Mouse (Mus musculus) CH12.LX (cell line): ENCODE data around the gene Smim1. TPM values are rescaled to one million over a fixed set of nuclear protein-coding genes. Genes with fewer than 3 reads are reported as not detected.

Experiments
- DNase-seq: peaks from one replicate; pipeline ENCODE4 v3.0.0-alpha.2; 2013; ENCODE audit errors: extremely low read depth
- H3K27ac ChIP-seq: 2 replicates; pipeline ENCODE4 v1.5.1; 2012; ENCODE audit warnings: low read depth, mild to moderate bottlenecking, control low read depth, moderate library complexity; ENCODE audit not compliant: insufficient read depth
- H3K27me3 ChIP-seq: replicated peaks from 2 replicates; pipeline ENCODE3; 2012; ENCODE audit warnings: inconsistent platforms
- H3K36me3 ChIP-seq, 2 experiments: replicated peaks in 1 of 2; 2 replicates each; pipeline versions ENCODE3 to v1.6.1; 2012; ENCODE audit warnings: inconsistent platforms in 1 of 2, low read length in 1 of 2, mild to moderate bottlenecking in 1 of 2, mixed read lengths in 1 of 2, moderate library complexity in 1 of 2; ENCODE audit not compliant: control insufficient read depth in 1 of 2, insufficient read depth in 1 of 2
- H3K4me1 ChIP-seq, 2 experiments: 2 replicates each; pipeline ENCODE4 v1.6.1; 2012; ENCODE audit warnings: inconsistent platforms in 1 of 2, moderate library complexity in 1 of 2; ENCODE audit not compliant: insufficient read depth in 2 of 2, control insufficient read depth in 1 of 2
- H3K4me2 ChIP-seq: 2 replicates; pipeline ENCODE4 v1.6.1; 2012; ENCODE audit warnings: low read depth, mild to moderate bottlenecking, control low read depth; ENCODE audit not compliant: poor library complexity, insufficient read depth, severe bottlenecking
- H3K4me3 ChIP-seq, 3 experiments: fragments of 150-350 bp in 1 of 3; sonication (generic) in 1 of 3; replicated peaks in 1 of 3; 2 replicates each; pipeline versions ENCODE3 to v1.5.1; 2011 to 2012; ENCODE audit warnings: low read depth in 2 of 3, low read length in 2 of 3, mild to moderate bottlenecking in 2 of 3, moderate library complexity in 2 of 3, control low read depth in 1 of 3, improper control_type of control experiment in 1 of 3, inconsistent platforms in 1 of 3, mixed read lengths in 1 of 3; ENCODE audit not compliant: poor library complexity in 1 of 3
- H3K79me2 ChIP-seq: replicated peaks from 2 replicates; pipeline ENCODE4 v1.6.1; 2012; ENCODE audit warnings: mild to moderate bottlenecking, moderate library complexity; ENCODE audit not compliant: control insufficient read depth, poor library complexity, insufficient read depth, severe bottlenecking; ENCODE audit errors: extremely low read depth
- H3K9ac ChIP-seq: 2 replicates; pipeline ENCODE4 v1.6.1; 2012; ENCODE audit warnings: low read depth, mild to moderate bottlenecking, control low read depth, moderate library complexity; ENCODE audit not compliant: insufficient read depth
- H3K9me3 ChIP-seq: replicated peaks from 2 replicates; pipeline ENCODE3; 2012; ENCODE audit warnings: low read length, inconsistent platforms, mixed read lengths
- BHLHE40 ChIP-seq: IDR thresholded peaks from 2 replicates; pipeline ENCODE4 v1.6.1; 2011; ENCODE audit warnings: mild to moderate bottlenecking, low read depth, low read length, improper control_type of control experiment
- CTCF ChIP-seq, 2 experiments: IDR thresholded peaks in 1 of 2; conservative IDR thresholded peaks in 1 of 2; 2 replicates each; pipeline ENCODE4 v1.5.1; 2011 to 2012; ENCODE audit warnings: low read depth in 2 of 2, low read length in 2 of 2, improper control_type of control experiment in 1 of 2, inconsistent platforms in 1 of 2, mild to moderate bottlenecking in 1 of 2, moderate library complexity in 1 of 2
- EP300 ChIP-seq: IDR thresholded peaks from 2 replicates; pipeline ENCODE4 v1.6.1; 2011; ENCODE audit warnings: low read length, improper control_type of control experiment
- JUND ChIP-seq: conservative IDR thresholded peaks from 2 replicates; pipeline ENCODE4 v1.6.1; 2011; ENCODE audit warnings: low read depth, low read length, improper control_type of control experiment
- MAFK ChIP-seq: IDR thresholded peaks from 2 replicates; pipeline ENCODE4 v1.6.1; 2011; ENCODE audit warnings: low read length, improper control_type of control experiment; ENCODE audit not compliant: insufficient replicate concordance
- MAX ChIP-seq: IDR thresholded peaks from 2 replicates; pipeline ENCODE4 v1.6.1; 2011; ENCODE audit warnings: low read length, improper control_type of control experiment
- PAX5 ChIP-seq: IDR thresholded peaks from 2 replicates; pipeline ENCODE4 v1.6.1; 2012; ENCODE audit warnings: low read length, inconsistent platforms, mixed read lengths
- POLR2A ChIP-seq: IDR thresholded peaks from 2 replicates; pipeline ENCODE4 v1.6.1; 2011; ENCODE audit warnings: low read depth, mild to moderate bottlenecking, improper control_type of control experiment, low read length
- RAD21 ChIP-seq: IDR thresholded peaks from 2 replicates; pipeline ENCODE4 v1.6.1; 2011; ENCODE audit warnings: low read depth, mild to moderate bottlenecking, low read length, improper control_type of control experiment, moderate library complexity
- RCOR1 ChIP-seq: conservative IDR thresholded peaks from 2 replicates; pipeline ENCODE4 v1.6.1; 2012; ENCODE audit warnings: low read depth, mild to moderate bottlenecking, inconsistent platforms, low read length, improper control_type of control experiment
- SIN3A ChIP-seq: IDR thresholded peaks from 2 replicates; pipeline ENCODE4 v1.6.1; 2012; ENCODE audit warnings: low read length, improper control_type of control experiment, inconsistent platforms
- SMC3 ChIP-seq: IDR thresholded peaks from 2 replicates; pipeline ENCODE4 v1.6.1; 2011; ENCODE audit warnings: low read depth, low read length, improper control_type of control experiment
- UBTF ChIP-seq: IDR thresholded peaks from 2 replicates; pipeline ENCODE4 v1.6.1; 2012; ENCODE audit warnings: low read depth, mild to moderate bottlenecking, inconsistent platforms, low read length, improper control_type of control experiment, moderate library complexity
- USF1 ChIP-seq: IDR thresholded peaks from 2 replicates; pipeline ENCODE4 v1.6.1; 2014; ENCODE audit warnings: low read depth, mild to moderate bottlenecking, inconsistent platforms, low read length, improper control_type of control experiment
- USF2 ChIP-seq: conservative IDR thresholded peaks from 2 replicates; pipeline ENCODE4 v1.6.1; 2011; ENCODE audit warnings: low read depth, low read length, improper control_type of control experiment
- ZNF384 ChIP-seq: IDR thresholded peaks from 2 replicates; pipeline ENCODE4 v1.6.1; 2012; ENCODE audit warnings: low read depth, low read length, improper control_type of control experiment, inconsistent platforms
- dilution Hi-C: fragments of 300-500 bp; cut with MboI; formaldehyde crosslinking; loops from 2 replicates; pipeline ENCODE4 v1.14.3; 2020; ENCODE audit warnings: low sequenced_read_pairs; ENCODE audit not compliant: extremely low pct_unique_long_range_greater_than_20kb, extremely low pct_ligation_motif_present
- in situ Hi-C: fragments of 300-500 bp; cut with MboI; formaldehyde crosslinking; loops from 3 replicates; pipeline ENCODE4 v1.14.3; 2019; ENCODE audit warnings: low sequenced_read_pairs, low pct_ligation_motif_present, low pct_unique_long_range_greater_than_20kb, mixed read lengths
- polyA plus RNA-seq: library from polyadenylated mRNA; unstranded; fragments of >175 nt; gene quantifications from 2 replicates; pipeline ENCODE4 v1.2.1, GENCODE M21; 2012; ENCODE audit warnings: low read depth; ENCODE audit not compliant: insufficient read length
- total RNA-seq, 2 experiments: library from RNA; depleted of rRNA; stranded (reverse); fragments of 300-350 nt in 1 of 2; fragments of >200 nt in 1 of 2; gene quantifications; 2 replicates each; pipeline ENCODE4 v1.2.3; 2012 to 2014

Gene Smim1
- total and polyA plus RNA-seq, 3 experiments = 0.16 to 2.3 TPM; not detected in 1

GRCm38 (mm10) chr4:154071521-154071920 is 45.5 kb upstream of the Smim1 start:
- Histone ChIP-seq H3K4me3 (no peak overlapping the region), H3K4me1 (0 out of 4 replicates have a peak, but pooled peaks cover 0 to 3% of the 10 kb centered on the region in 2 experiments)
- in situ Hi-C loops = no loop called here
- no peak for TF ChIP-seq EP300
- no peak for TF ChIP-seq MAX
- no peak for TF ChIP-seq PAX5
- TF ChIP-seq MAFK = no peak
- no peak for TF ChIP-seq POLR2A
- TF ChIP-seq USF1 = no peak
- TF ChIP-seq UBTF = no peak
- TF ChIP-seq RCOR1 = no peak
- no peak for TF ChIP-seq SMC3
- no peak for TF ChIP-seq JUND
- TF ChIP-seq USF2 = no peak
- TF ChIP-seq BHLHE40 = no peak
- TF ChIP-seq, all 38 proteins: peak for 0
- Histone ChIP-seq H3K79me2 (no peaks in the 10 kb centered on the region), H3K9me3 (no peaks in the 10 kb centered on the region), H3K36me3 (peaks cover 59 to 86% of the 10 kb centered on the region in 2 experiments), H3K4me2 (no peak overlapping the region), H3K27ac (no peak overlapping the region), H3K9ac (no peak overlapping the region), H3K27me3 (no peaks in the 10 kb centered on the region)
- dilution Hi-C loops = no loop called here
- no peak for DNase-seq

- H3K4me1 ChIP-seq = 0 out of 4 replicates have a peak, but pooled peaks cover 0 to 3% of the 10 kb centered on the region in 2 experiments
- in situ Hi-C loops (no loop called here), dilution Hi-C loops (no loop called here)
- no peak overlapping the region for H3K4me2 ChIP-seq
- peaks cover 59 to 86% of the 10 kb centered on the region in 2 experiments for H3K36me3 ChIP-seq
- TF ChIP-seq CTCF (conservative IDR thresholded peaks at IDR 0.05 in 1 of 2, IDR thresholded peaks at IDR 0.05 in 1 of 2; ENCODE audit: low read depth in 2 of 2, low read length in 2 of 2) (peak in 1 of 2 experiments; percentile 51; a peak in 2 of 4 replicates), SMC3 (peak; percentile 38), SIN3A (no peak), RAD21 (peak; percentile 41), ZNF384 (no peak)
- H3K4me3 ChIP-seq = no peak overlapping the region
- H3K9me3 ChIP-seq = no peaks in the 10 kb centered on the region
- no peak overlapping the region for H3K27ac ChIP-seq
- no peak overlapping the region for H3K9ac ChIP-seq
- no peaks in the 10 kb centered on the region for H3K79me2 ChIP-seq
- peak; percentile 25 for DNase-seq
- no peaks in the 10 kb centered on the region for H3K27me3 ChIP-seq
These were observed 44.9 kb upstream of the Smim1 start for GRCm38 (mm10) chr4:154070896-154071295.
